Mouse (Mus musculus) urinary bladder, postnatal 36 days (tissue): ENCODE measurements at regions not wholly inside any gene's neighbourhood (a gene's known extent, or its start where the extent isn't known, plus 50 kb on each side); places are given as distances from the start of the nearest gene placed in this dataset.
"Not testable (repeated sequence)": the region's sequence is repeated elsewhere in the genome, so short reads cannot be mapped to it uniquely, and the experiment has no call there.

Experiments
- DNase-seq, 2 experiments: peaks; one replicate each; pipeline ENCODE4 v3.0.0; 2022; ENCODE audit warnings: low spot score in 2 of 2, mixed read lengths in 1 of 2

- no peak for DNase-seq
Measured at GRCm38 (mm10) chr2:10658317-10658716, 288.0 kb downstream of the Sfmbt2 start.

- DNase-seq: not testable (repeated sequence)
Measured at GRCm38 (mm10) chr2:10667915-10668314, 297.6 kb downstream of the Sfmbt2 start.

GRCm38 (mm10) chr2:10670423-10671298, 300.4 kb downstream of the Sfmbt2 start:
- no peak for DNase-seq

GRCm38 (mm10) chr2:10671299-10671632, 301.0 kb downstream of the Sfmbt2 start:
- no peak for DNase-seq

GRCm38 (mm10) chr2:10672196-10672595, 301.9 kb downstream of the Sfmbt2 start:
- DNase-seq: no peak

GRCm38 (mm10) chr2:10674738-10675349, 304.5 kb downstream of the Sfmbt2 start:
- peak in 1 of 2 experiments; percentile 12 for DNase-seq

GRCm38 (mm10) chr2:10701459-10701858, 331.1 kb downstream of the Sfmbt2 start:
- peak; percentile 4 to 10 for DNase-seq

- DNase-seq: no peak
Measured at GRCm38 (mm10) chr2:10718366-10718765, 348.1 kb downstream of the Sfmbt2 start.

GRCm38 (mm10) chr2:10734337-10734736, 364.0 kb downstream of the Sfmbt2 start:
- DNase-seq: not testable (repeated sequence)

GRCm38 (mm10) chr2:10736696-10737457, 366.6 kb downstream of the Sfmbt2 start:
- no peak for DNase-seq

GRCm38 (mm10) chr2:10737458-10737775, 367.1 kb downstream of the Sfmbt2 start:
- DNase-seq: no peak

GRCm38 (mm10) chr2:10745127-10745526, 374.8 kb downstream of the Sfmbt2 start:
- no peak for DNase-seq

- DNase-seq: no peak
Measured at GRCm38 (mm10) chr2:10755375-10755774, 385.1 kb downstream of the Sfmbt2 start.

GRCm38 (mm10) chr2:10757202-10757840, 387.0 kb downstream of the Sfmbt2 start:
- DNase-seq: no peak

- no peak for DNase-seq
Measured at GRCm38 (mm10) chr2:10757886-10758285, 387.6 kb downstream of the Sfmbt2 start.

- no peak for DNase-seq
Measured at GRCm38 (mm10) chr2:10762236-10762635, 391.9 kb downstream of the Sfmbt2 start.

GRCm38 (mm10) chr2:10783071-10783470, 388.8 kb upstream of the Prkcq start:
- no peak for DNase-seq

GRCm38 (mm10) chr2:10783594-10783993, 388.3 kb upstream of the Prkcq start:
- DNase-seq: no peak

GRCm38 (mm10) chr2:10784266-10784665, 387.6 kb upstream of the Prkcq start:
- no peak for DNase-seq

GRCm38 (mm10) chr2:10785156-10785555, 386.8 kb upstream of the Prkcq start:
- DNase-seq: peak; percentile 11 to 17

GRCm38 (mm10) chr2:10788509-10788908, 383.4 kb upstream of the Prkcq start:
- peak; percentile 53 to 76 for DNase-seq

- no peak for DNase-seq
Measured at GRCm38 (mm10) chr2:10791233-10791632, 380.7 kb upstream of the Prkcq start.
